Mouse (Mus musculus) neutrophil, adult 59 days (primary cell): ENCODE measurements around the gene Cd24a. TPM values are rescaled to one million over a fixed set of nuclear protein-coding genes. Genes with fewer than 3 reads are reported as not detected.

ENCODE experiments used
- total RNA-seq, 2 experiments: library from RNA; stranded (reverse); gene quantifications; 1 replicate in 1 of 2; 2 replicates in 1 of 2; pipeline ENCODE4 v1.2.4; 2023

The Cd24a gene
- total RNA-seq, result 100 to 1,000 TPM; 644 to 795 TPM

DNA sequence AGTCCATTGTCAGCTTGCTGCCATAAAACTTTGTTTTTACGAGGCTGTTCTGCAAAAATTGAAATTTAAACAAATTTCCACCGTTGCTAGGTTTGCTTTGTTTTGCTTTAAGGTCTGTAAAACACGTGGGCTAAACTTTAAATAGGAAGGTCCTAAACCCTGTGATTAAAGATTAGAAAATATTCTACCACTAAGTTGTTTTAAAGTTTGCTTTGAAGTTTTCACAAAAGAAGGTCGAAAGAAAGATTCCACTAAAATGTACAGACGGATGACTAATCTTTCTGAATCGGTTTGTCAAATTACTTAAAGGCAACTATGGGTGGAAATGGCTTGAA, at the start of gene Cd24a:
Gene Cd24a, plus strand, starts transcription at position 288 of the 335 bp plus-strand sequence.

DNA sequence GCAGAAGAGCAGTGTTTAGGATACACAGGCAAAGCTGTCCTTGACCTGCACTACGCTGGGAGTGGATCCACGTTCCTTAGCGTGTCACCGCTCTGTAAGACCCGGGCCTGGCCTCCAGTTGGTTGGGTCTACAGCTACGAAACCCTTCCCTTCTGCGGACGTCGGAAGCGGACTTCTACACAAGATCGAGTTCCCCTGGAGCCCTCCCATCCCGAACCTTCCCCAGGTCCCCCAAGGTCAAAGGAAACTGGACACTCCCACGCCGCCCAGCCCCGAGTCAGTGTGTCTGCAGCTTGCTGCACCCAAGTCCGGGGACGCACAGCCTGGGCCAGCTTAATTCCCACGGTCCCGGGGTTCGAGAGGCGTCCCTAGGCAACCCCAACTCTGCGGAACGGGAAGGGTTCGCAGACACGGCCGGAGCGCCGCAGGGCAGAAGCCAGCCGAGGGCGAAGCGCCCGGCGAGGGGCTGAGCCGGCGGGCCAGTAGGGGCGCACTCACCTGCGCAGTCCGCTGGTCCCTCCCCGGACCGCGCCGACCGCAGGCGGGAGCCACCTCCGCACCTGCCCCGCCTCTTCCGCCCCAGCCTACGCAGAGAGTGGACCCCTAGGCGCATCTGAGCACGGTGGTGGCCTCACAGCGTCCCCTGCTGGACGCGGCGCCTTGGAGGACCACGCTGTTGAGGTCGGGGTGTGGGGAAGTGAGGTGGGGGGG, 37.5 kb upstream of the Cd24a start, which contains the start of gene 1700021F05Rik:
Gene 1700021F05Rik, minus strand, starts transcription at position 553 of the 711 bp plus-strand sequence.

Other genes with a start within 250 kb of the Cd24a start
- gene Bend3, start 99.5 kb upstream of the Cd24a start, total RNA-seq, result 1 to 10 TPM; 2.3 to 3.4 TPM
- 1 to 10 TPM in 1 of 2 experiments, not detected in 1; 4.4 TPM for gene Gm9803, start 54.2 kb upstream of the Cd24a start, total RNA-seq
- 10 to 100 TPM in 1 of 2 experiments, 1 to 10 TPM in 1; 8.8 to 10.7 TPM for gene 1700021F05Rik, start 37.3 kb upstream of the Cd24a start, total RNA-seq